Mouse (Mus musculus) urinary bladder, postnatal 36 days (tissue): Measurements from ENCODE around the gene Marc2.
A peak's percentile ranks its signal among the peaks of the same experiment; 100 is the strongest.

ENCODE experiments used
- DNase-seq, 2 experiments: peaks; one replicate each; pipeline ENCODE4 v3.0.0; 2022; ENCODE audit warnings: low spot score in 2 of 2, mixed read lengths in 1 of 2

Gene Marc2

DNA sequence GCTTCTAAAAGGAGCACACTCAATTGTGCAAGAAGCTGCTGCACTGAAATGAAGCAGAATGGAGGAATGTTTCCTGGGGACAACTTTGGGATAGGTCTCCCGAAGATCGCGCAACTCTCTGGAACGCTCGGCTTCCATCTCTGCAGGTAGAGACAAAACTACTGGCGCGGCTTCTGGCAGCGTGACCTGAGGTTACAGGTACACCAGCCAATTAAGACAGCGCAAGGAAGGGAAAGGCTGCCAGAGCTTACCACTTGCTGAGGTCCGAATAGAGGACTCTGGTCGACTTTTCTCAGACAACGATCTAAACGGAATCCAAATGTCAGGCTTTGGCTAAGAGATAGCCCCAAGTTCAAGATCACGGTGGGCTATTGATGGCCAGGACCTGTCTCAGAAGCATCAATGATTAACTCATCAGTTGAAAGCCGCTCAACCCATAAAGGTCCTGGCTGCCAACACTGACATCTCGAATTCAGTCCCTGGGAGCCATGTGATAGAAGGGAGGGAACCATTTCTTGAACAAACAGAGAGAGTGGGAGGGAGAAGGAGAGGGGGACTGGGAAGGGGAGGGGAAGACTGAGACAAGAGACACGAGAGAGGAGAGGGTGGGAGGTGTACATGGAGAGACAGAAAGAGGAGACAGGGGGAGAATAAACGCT lies at the start of gene Marc2:
Gene Marc2 (minus strand): TSS at position 360 of the 659 bp plus-strand sequence.
- DNase-seq, result peak; percentile 26 to 33

DNA sequence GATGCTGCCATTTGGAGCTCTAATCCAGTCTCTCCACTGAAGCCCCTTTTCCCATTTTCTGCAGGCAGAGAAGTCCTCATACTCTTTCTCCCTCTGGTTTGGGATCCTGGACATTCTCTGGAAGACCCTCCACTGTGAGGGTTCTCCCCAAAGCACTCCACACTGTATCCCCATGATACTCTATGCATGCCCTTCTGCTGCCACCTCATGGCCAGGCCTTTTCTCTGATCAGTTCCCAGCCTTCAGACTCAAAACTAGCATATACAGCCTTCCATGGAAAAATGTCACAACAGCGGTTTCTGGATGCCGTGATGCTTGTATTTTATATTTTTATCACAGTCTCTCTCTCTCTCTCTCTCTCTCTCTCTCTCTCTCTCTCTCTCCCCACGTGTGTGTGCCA lies 45.7 kb upstream of the Marc2 start:
- DNase-seq, result no peak

DNA sequence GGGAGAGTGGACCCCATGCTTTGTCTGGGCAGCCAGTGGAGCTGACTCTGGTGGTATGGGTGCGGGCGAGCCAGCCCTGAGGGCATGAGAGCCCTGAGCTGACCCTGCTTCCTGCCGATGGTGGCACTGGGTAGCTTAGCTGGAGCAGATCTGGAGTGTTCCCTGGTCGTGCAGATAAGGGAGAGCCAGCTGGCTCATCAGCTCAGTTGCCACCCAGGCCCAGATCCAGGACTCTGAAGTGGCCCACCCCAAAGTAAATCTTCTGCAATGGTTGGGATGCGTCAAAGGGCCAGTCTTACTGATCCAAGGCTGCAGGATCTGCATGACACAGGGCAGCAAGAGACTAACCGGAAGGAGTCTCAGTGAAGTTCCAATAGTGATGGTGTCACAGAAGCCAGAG lies 43.2 kb upstream of the Marc2 start:
- DNase-seq, result no peak

DNA sequence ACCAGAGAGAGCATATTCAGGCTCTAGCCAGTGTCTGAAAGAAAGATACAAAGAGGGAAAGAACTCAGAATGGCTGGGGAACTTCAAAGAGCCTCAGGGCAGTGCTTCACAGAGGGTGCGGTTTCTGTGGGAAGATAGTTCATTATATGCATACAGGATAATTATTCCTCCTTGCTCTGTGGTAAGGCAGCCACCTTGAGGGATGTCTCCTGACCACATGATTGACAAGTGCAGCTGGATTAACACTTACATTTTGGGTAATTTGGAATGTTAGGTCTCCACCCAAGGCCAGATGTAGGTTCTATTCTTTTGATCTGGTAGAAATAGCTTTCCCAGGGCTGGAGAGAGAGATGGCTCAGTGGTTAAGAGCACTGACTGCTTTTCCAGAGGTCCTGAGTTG lies 39.9 kb upstream of the Marc2 start:
- DNase-seq, result no peak

DNA sequence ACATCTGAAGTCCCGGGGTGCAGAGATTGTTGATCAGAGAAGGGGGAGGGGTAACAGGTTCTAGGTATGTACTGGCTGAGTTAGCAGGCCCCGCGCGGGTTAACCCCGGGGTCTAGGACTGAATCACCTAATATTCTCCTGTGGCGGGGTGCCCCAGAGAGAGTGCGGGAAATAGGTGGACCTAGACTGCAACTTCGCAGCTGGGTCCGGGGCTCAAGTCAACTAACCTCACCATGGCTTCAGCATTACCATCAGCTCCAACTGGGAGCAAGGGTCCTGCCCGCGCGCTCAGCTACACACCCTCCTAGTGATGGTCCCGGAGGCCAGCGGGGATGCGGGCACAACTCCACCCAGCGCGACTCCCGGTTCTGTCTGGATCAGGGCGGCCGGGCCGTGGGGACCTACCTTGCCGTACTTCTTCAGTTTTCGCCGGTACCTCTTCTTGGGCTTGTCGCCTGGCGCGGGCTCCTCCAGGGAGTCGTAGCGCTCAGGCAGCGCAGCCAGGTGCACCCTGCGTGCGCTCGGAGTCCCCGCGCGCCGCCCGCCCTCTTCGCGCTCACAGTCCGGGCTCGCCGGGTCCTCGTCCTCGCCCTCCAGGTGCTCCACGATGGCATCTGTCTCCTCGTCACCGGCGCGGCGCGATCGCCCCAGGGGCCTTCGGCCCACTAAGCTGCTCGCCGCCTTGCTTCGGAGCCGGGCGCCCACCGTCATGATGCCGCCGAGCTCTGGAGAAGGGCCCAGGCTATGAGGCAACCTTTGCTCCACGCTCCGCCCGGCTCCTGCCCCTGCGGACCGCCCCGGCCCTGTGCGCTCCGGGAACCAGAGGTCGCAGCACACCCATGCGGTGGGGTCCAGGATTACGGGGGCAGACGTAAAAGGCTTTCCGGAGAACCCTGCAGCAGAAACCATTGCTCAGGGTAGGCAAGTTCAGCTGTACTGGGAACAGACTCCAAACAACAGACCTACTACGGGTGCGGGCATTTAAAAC lies 36.3 kb upstream of the Marc2 start, which contains the start of gene C130074G19Rik:
Gene C130074G19Rik (minus strand): TSS at position 938 of the 988 bp plus-strand sequence.
- peak; percentile 21 to 79 for DNase-seq

DNA sequence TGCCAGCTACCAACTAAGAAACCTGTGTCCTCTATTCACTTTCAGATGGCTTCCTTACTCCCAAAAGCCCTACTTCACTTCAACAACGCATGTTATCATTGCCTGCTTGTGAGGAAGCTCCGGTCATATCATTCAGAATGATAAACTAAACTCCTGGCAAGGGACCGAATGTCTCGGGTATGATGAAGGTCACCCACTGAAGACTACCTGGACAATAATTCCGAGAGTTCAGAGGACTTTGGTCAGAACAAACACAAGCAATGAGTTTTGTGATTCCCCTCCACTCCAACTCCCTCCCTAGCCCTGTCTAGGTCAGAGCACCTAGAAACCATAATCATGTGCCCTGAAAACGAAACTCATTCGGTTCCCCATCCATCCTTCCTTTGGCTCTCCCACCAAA lies 35.6 kb upstream of the Marc2 start:
- DNase-seq, result no peak

DNA sequence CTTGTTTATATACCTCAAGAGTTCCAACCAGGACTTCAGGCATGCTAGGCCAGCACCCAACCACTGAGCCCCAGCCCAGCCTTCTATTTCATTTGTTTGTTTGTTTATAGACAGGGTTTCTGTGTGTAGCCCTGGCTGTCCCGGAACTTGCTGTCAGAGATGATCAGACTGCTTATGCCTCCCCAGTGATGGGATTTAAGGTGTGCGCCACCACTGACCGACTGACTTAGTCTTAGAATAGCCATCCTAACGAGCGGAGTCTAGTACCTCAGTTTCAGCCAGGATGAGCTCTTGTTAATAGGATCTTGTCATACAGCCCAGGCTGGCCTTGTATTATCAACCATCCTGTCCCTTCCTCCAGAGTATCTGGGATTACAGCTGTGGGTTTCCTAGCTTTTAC lies 35.0 kb upstream of the Marc2 start:
- DNase-seq, result no peak

DNA sequence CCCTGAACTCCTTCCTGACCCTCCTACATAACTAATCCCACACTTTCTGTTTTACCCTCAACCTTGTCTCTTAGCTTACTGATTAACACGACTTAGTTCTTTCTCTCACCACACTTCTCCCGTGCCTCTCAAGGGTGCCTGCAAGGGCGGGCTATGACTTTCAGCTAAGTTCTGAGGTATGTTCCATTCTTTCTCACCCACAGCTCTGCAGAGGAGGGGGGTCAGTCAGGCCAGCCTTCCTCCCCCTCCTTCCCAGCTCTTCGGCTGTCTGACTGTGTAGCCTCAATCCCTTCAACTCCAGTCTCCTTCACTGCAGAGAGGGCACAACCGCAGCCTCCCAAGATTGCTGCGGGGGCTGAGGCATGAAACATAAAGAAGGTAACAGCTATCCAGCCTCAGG lies 32.6 kb upstream of the Marc2 start:
- no peak for DNase-seq

DNA sequence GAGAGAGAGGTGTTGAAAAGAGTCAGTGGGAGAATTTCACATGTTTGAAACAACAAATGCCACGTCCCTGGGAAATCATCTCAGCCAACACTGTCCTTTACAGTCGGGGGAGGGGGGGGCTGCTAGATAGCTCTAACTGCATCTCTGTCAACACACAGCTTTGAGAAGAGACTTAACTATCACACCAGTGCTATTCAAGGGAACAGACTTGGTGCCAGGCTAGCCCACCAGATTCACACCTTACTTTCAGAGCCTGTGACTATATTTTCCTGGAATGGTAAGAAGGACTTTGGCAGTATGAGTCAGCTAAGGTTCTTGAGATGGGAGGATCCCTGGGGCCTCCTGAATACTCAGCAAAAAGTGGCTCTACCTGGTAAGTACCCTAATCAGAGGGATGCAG lies 31.1 kb upstream of the Marc2 start:
- DNase-seq, result no peak

DNA sequence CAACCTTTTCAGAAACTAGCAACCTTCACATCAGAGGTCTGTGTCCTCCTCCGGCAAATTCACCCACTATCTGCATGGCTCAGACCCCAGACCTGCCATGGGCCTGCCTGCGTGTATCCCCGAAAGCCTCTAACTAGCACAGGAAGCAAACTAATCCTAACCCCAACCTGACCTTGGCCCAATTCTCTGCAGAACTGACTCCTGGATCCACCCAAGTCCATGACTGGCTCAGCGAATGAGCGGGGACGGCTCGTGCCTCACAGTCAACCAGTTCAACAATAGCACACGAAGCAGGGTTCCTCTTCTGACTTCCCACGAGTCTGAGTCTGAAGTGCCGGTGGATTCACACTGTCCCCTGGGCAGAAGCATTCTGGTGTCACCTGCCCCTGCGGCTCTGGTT lies 27.7 kb upstream of the Marc2 start:
- DNase-seq, result no peak

DNA sequence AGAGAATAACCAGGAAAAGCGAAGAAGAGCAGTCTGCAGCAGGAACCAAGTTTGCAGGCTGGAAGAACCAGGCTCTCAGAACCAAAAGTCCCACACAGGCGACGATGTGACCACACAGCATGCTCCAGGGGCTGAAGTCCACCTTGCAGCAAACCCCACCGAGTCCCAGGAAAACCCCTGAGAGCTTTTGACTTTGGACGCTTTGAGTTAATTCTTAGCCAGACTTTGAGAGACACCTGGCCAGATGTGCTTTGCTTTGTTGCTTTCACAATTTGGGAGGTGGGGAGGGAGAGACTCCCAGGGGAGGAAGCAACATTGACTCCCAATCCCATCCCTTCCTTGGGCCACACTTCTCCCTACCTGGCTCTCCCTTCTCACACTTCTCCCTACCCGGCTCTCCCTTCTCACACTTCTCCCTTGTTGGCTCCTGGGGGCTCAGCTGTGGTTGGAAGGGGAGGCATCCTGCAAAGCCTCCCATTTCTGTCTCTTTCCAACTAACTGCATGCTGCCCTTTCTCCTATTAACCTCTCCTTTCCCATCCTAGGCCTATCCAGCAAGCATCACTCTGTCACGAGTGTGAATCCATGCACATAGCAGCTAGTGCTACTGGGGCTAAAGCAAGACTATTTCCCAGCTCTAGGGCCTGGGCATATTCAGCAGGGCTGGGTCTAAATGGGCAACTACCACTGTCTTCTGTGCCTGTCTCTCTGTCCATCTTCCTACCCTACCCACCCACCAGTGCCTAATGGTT lies 26.0 kb upstream of the Marc2 start:
- no peak for DNase-seq

DNA sequence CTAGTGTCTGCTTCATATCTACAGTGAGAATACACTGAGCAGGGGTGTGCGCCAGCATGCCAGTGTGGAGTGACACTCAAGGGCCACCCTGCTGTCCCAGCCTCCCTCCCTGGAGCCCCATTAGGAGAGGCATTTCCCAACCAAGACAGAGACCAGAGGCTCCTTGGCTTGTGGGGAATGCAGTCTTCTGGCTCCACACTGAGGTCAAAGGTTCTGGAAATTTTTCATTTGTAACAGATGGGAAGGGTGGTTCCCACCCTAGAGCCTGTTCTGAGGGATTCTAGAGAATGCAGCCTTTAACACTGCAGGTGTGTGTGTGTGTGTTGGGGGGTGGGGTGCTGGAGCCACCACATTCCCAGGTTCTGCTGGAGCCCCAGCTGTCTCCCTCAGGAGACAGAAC lies 25.3 kb upstream of the Marc2 start:
- DNase-seq, result peak in 1 of 2 experiments; percentile 62

DNA sequence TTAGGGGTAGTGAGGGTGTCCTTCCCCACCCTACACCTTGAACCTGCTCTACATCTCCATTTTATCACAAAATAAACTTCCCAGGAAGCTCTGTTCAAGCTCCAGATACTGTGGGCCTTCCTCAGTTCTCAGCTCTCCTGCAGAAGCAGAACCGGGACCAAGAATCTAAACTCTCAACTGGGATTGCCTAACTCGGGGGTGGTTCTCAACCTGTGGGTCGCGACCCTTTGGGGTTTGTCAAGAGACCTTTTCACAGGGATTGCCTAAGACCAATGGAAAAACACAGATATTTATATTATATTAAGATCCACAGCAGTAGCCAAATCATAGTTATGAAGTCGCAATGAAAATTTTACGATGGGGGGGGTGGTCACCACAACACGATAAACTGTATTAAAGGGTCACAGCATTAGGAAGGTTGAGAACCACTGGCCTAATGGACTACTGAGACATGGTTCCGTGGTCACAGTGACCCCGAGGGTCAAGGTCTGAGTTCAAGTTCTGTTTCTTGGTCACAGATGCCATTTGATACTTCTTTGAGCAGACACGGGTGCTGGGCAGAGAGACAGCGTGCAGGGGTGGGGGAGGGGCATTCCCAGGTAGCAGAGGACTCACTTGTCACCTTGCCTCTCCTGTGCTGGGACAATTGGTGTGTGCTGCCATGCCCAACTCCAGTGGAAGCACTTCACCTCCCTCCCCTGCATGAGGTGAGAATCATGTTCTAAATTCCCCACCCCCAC lies 24.6 kb upstream of the Marc2 start:
- no peak for DNase-seq

DNA sequence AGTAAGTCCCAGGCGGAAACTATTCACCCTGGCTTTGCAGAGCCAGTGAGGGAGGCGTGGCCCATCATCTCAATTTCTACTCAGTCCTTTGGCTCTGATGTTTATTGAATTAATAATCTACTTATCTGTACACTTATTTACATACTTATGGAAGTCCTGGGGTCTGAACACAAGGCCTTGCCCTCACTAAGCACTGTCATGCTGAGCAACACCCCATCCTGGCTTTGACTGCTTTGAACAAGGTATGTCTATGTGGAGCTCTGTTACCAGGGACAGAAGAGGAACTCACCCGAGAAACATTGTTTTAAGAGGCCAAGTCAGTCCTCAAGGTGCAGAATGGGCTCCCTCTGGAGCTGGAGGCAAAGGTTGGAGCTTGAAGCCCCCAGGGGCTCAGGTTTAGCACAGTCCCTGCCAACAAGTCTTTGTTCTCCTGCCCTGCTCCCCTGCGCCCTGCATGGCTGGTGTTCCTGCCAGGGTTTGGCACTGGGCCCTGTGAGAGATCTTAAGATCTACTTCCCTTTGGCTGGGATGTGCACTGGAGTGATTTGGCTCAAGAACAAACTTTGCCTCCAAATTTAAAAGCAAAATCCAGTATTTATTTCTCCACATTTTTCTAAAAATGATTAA lies 23.8 kb upstream of the Marc2 start:
- DNase-seq, result peak in 1 of 2 experiments; percentile 68

DNA sequence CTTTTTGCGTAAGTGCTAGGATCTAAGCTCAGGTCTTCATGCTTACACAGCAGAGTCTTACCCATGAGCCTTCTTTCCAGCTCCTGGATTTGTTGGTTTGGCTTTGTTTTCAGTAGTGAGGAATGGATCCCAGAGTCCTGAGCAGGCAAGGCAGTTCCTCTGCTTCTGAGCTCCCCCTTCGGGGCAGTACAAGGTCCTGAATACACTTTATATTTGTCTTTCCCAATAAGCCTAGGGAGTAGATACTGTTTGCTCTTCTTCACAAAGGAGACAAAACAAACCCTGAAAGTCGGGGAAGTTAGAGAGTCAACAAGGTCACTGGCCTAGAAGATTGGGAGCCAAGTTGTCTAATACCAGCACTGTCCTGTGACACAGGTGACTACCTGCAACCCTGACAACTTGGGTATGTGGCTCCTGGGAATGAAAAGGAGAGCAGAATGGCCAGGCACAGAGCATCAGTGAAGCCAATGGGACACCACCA lies 21.4 kb upstream of the Marc2 start:
- DNase-seq, result no peak

DNA sequence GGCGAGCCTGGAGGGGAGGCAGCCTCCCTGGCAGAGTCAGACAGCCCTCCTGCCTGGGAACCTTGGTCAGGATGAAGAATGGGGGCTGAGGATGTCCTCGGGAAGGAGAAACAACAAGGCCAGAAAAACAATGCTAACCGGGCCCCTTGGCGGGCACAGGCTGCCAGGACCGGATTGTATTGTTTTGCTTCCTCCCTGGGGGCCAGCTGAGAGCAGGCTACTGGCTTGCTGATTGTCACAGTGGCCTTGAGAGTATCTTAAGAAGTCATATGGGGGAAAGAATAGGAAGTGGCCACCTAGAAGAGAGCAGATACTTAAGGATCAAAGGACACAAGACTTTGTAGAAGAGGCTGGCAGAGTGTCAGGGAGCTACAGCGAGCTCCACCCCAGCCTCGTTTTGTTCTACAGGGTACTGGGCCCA lies 18.1 kb upstream of the Marc2 start:
- DNase-seq, result no peak

DNA sequence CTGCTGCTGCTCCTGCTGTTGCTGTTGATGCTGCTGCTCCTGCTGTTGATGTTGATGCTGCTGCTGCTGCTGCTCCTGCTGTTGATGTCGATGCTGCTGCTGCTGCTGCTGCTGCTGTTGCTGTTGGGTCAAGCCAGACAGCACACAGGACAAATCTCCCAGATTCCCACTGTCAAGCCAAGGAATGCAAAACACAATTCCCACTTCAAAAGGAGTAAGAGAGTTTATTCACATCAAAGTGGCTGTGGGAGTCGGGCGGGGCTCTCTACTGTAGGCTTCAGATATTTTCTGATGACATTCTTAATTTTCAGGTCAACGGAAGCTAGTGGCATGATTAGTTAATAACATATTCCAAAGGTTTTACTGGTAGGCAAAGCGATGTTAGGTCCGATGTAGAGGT lies 16.4 kb upstream of the Marc2 start:
- DNase-seq, result no peak

DNA sequence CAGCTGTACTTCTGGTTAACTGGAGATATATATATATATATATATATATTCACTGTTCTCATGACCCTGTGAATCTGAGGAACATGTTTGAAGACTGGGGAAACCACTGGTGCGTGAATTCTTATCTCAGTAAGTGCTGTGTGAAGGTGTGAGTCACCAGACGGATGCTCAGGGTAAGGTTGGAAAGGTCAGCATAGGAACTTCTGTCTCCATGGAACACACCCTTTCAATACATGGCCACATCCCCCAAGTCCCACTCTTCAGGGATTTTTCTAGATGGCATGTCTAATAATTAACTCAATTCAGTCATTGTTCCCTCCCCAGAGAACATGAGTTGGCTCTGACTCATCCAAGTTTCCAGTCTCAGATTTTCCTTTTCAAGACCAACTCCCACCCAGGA lies 15.3 kb upstream of the Marc2 start:
- DNase-seq, result no peak

DNA sequence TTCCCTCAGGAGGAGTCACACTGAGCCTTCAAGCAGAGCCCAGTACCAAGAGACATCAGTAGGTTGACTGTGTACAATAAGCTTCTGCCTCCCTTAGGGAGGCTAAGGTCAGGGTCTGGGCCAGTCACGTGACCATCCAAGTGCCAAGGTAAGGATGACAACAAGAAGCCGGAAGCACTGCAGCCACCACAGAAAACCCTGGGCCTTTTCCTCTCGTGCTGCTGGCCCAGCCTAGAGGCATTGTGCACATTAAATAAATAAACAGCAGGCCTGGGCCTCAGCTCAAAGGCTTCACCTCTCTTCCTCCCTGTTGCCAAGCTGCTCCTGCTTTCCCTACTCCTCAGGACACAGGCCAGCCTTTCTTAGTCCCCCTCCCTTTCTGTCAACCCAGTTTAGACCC lies 14.0 kb upstream of the Marc2 start:
- no peak for DNase-seq

DNA sequence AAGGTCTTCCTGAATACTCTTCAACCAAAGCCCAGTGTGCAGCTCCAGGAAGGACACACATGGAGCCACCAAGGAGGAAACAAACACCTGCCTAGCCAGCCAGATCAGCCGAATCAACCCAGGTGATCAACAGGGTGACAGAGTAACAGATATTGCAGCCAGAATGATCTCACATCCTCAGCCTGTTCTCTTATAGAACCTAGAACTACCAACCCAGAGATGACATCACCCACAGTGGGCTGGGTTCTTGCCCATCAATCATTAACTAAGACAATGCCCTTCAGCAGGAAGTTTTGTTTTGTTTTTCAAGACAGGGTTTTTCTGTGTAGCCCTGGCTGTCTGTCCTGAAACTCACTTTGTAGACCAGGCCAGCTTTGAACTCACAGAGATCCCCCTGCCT lies 12.0 kb upstream of the Marc2 start:
- DNase-seq, result no peak

DNA sequence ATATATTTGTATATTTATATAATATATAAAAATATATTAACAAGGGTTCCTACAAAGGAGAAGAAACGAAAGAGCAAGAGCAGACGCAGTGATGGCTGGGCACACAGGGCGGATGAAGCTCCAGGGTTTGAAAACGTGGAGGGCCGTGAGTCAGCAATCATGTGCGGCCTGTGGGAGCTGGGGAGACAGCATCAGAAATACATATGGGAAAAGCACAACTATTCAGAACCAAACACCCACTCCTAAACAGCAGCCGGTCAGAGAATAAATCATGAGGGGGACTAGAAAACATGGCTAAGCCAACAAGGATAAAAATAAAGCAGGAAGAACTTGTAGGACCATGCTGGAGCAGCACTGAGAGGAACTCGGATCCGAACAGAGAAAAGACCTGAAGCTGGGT lies 11.0 kb upstream of the Marc2 start:
- no peak for DNase-seq
